Mouse (Mus musculus): ENCODE measurements at regions not wholly inside any gene's neighbourhood (a gene's known extent, or its start where the extent isn't known, plus 50 kb on each side); places are given as distances from the start of the nearest gene placed in this dataset.

DNA sequence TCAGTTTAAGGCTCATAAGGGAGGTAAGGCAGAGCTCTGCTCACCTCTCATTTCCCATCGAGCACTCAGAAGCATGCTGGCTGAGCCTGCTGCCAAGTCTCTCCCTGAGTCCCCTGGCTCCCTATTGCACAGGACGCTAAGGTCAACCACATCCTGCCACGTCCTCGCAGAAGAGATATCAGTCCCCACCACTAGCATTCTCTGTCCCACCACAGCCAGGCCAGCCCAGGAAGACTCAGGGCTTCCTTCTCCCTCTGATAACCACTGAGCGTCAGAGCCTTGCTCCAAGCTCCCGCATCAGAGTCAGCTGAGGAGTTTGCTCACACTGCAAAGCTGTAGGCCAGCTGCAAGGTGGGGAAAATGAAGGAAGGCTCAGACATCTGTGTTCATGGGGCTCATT, 248.2 kb downstream of the Rplp1 start:
- no peak overlapping the region for H3K9ac ChIP-seq (ENCODE audit: low read length)
- 87% methylated on average over 6 of the region's 6 CpGs for WGBS
- H3K36me3 ChIP-seq (ENCODE audit: control insufficient read depth, insufficient read depth, low read length) = no peaks in the 10 kb centered on the region
- ATAC-seq (ENCODE audit: low FRiP score) (no peak), DNase-seq (ENCODE audit: low spot score, missing footprints) (no peak)
- H3K27ac ChIP-seq (ENCODE audit: low read depth, low read length) = no peak overlapping the region
- H3K9me3 ChIP-seq (ENCODE audit: control insufficient read depth, low read length) = no peaks in the 10 kb centered on the region
- H3K27me3 ChIP-seq (ENCODE audit: control insufficient read depth, insufficient read depth, low read length) = no peaks in the 10 kb centered on the region
- H3K4me2 ChIP-seq = no peak overlapping the region
- H3K4me1 ChIP-seq (ENCODE audit: control insufficient read depth, insufficient read depth, low read length) = no peaks in the 10 kb centered on the region
- no peak overlapping the region for H3K4me3 ChIP-seq (ENCODE audit: low read depth, low read length)

DNA sequence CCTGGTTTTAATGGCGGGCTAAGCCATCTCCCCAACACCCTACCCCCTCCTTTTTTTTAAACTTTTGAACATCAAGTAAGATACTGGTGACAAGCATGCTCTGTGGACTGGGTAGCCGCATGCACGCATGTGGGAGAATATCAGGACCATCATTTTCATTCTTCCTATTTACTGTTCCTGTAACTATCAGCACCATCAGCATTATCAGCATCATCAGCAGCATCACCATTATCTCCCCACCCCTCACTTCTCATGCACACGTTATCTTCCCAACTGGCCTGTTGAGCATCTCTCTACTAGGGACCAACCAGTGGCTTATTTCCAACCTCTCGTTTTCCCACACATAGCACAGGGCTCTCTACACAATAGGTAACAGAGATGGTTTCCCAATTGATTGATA, 249.1 kb downstream of the Rplp1 start:
- Histone ChIP-seq H3K4me3 (ENCODE audit: low read depth, low read length) (no peak overlapping the region), H3K27ac (ENCODE audit: low read depth, low read length) (no peak overlapping the region), H3K27me3 (ENCODE audit: control insufficient read depth, insufficient read depth, low read length) (no peaks in the 10 kb centered on the region), H3K4me1 (ENCODE audit: control insufficient read depth, insufficient read depth, low read length) (no peaks in the 10 kb centered on the region), H3K9me3 (ENCODE audit: control insufficient read depth, low read length) (no peaks in the 10 kb centered on the region), H3K36me3 (ENCODE audit: control insufficient read depth, insufficient read depth, low read length) (no peaks in the 10 kb centered on the region), H3K4me2 (no peak overlapping the region), H3K9ac (ENCODE audit: low read length) (no peak overlapping the region)
- ATAC-seq (ENCODE audit: low FRiP score) (no peak), DNase-seq (ENCODE audit: low spot score, missing footprints) (no peak)
- 94% methylated on average over 5 of the region's 5 CpGs for WGBS

GRCm38 (mm10) chr9:61664000-61664622, 250.2 kb downstream of the Rplp1 start:
- Histone ChIP-seq H3K9ac (ENCODE audit: low read length) (no peak overlapping the region), H3K36me3 (ENCODE audit: control insufficient read depth, insufficient read depth, low read length) (no peaks in the 10 kb centered on the region), H3K4me3 (ENCODE audit: low read depth, low read length) (no peak overlapping the region), H3K27ac (ENCODE audit: low read depth, low read length) (no peak overlapping the region), H3K4me1 (ENCODE audit: control insufficient read depth, insufficient read depth, low read length) (no peaks in the 10 kb centered on the region), H3K9me3 (ENCODE audit: control insufficient read depth, low read length) (no peaks in the 10 kb centered on the region), H3K27me3 (ENCODE audit: control insufficient read depth, insufficient read depth, low read length) (no peaks in the 10 kb centered on the region), H3K4me2 (no peak overlapping the region)
- DNase-seq (ENCODE audit: low spot score, missing footprints) (no peak), ATAC-seq (ENCODE audit: low FRiP score) (no peak)
- WGBS = 88% methylated on average over 10 of the region's 10 CpGs

DNA sequence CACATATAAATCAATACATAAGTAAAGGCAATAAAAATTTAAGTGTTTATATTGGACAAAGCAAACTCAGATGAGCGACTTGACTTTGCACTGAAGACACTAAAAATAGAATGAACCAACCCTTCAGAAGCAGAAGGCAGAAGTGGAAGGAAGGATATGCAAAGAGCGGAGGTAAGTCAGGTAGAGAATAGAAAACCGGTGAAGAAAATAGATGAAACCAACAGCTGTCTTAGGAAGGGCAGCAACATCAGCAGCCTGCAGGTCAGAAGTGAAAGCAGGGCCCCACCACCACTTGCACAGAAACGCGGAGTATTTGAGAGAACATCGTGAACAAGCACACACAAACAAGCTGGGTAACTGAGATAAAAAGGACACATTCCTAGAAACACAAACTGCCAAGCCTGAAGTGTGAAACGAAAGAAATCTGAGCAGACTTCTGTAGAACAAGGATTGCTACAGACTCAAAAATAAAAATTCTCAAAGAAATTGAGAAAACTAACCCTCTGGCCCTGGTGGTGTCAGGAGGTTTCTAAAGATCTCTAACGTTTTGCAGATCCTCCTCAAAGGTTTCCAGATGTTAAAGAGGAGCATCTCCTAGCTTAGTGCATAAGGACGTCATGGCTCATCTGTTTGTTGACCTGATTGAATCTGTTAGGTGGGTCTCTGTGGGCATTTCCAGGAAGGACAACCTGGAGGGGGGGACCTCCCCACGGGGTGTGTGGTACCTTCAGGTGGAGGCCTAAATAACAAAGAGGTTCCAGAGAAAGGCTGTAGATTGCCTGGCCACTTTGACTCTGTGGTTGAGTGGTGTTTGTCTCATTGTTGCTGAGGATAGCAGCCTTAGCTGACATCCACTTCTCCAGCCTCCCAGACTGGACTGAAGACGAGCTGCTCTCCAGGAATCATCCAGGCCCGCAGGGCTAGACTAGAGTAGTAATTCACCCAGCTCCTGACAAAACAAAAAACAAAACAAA, 252.0 kb downstream of the Rplp1 start:
- Histone ChIP-seq H3K4me1 (ENCODE audit: control insufficient read depth, insufficient read depth, low read length) (no peaks in the 10 kb centered on the region), H3K9ac (ENCODE audit: low read length) (no peak overlapping the region), H3K27me3 (ENCODE audit: control insufficient read depth, insufficient read depth, low read length) (no peaks in the 10 kb centered on the region), H3K36me3 (ENCODE audit: control insufficient read depth, insufficient read depth, low read length) (no peaks in the 10 kb centered on the region), H3K4me3 (ENCODE audit: low read depth, low read length) (no peak overlapping the region), H3K4me2 (no peak overlapping the region), H3K27ac (ENCODE audit: low read depth, low read length) (no peak overlapping the region), H3K9me3 (ENCODE audit: control insufficient read depth, low read length) (no peaks in the 10 kb centered on the region)
- ATAC-seq (ENCODE audit: low FRiP score) = no peak
- 74% methylated on average over 12 of the region's 12 CpGs for WGBS
- no peak for DNase-seq (ENCODE audit: low spot score, missing footprints)

GRCm38 (mm10) chr9:61660191-61660590, 254.2 kb downstream of the Rplp1 start:
- Histone ChIP-seq H3K27me3 (ENCODE audit: control insufficient read depth, insufficient read depth, low read length) (no peaks in the 10 kb centered on the region), H3K27ac (ENCODE audit: low read depth, low read length) (no peak overlapping the region), H3K9me3 (ENCODE audit: control insufficient read depth, low read length) (no peaks in the 10 kb centered on the region), H3K4me3 (ENCODE audit: low read depth, low read length) (no peak overlapping the region), H3K9ac (ENCODE audit: low read length) (no peak overlapping the region), H3K36me3 (ENCODE audit: control insufficient read depth, insufficient read depth, low read length) (no peaks in the 10 kb centered on the region), H3K4me2 (no peak overlapping the region), H3K4me1 (ENCODE audit: control insufficient read depth, insufficient read depth, low read length) (no peaks in the 10 kb centered on the region; the same call in 1 of the 2 replicates)
- DNase-seq (ENCODE audit: low spot score, missing footprints) = no peak
- ATAC-seq (ENCODE audit: low FRiP score) = no peak
- whole genome bisulfite sequencing = 78% methylated on average over 3 of the region's 3 CpGs

DNA sequence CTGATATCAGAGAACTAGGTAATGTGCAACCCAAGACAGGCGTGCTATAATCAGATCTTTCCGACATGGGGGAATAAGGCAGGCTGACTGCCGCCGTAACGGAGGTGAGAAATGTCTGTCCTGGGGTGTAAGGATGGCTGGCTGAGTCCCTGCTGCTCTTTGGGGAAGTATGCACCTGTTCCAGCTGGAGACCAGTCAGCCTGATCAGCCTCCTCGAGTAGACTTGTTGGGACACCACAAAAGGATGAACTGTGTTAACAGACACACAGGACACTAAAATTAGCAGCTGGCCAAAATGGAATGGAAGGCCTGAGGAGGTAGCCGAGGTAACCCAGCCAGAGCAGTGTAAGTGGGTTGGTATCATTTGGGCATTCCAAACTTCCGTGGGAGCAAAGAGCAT, 256.3 kb downstream of the Rplp1 start:
- Histone ChIP-seq H3K4me2 (no peak overlapping the region), H3K4me3 (ENCODE audit: low read depth, low read length) (no peak overlapping the region), H3K4me1 (ENCODE audit: control insufficient read depth, insufficient read depth, low read length) (no peaks in the 10 kb centered on the region; the same call in 1 of the 2 replicates), H3K27ac (ENCODE audit: low read depth, low read length) (no peak overlapping the region), H3K36me3 (ENCODE audit: control insufficient read depth, insufficient read depth, low read length) (no peaks in the 10 kb centered on the region), H3K9ac (ENCODE audit: low read length) (no peak overlapping the region), H3K27me3 (ENCODE audit: control insufficient read depth, insufficient read depth, low read length) (no peaks in the 10 kb centered on the region), H3K9me3 (ENCODE audit: control insufficient read depth, low read length) (no peaks in the 10 kb centered on the region)
- WGBS = 89% methylated on average over 8 of the region's 8 CpGs
- no peak for DNase-seq (ENCODE audit: low spot score, missing footprints)
- no peak for ATAC-seq (ENCODE audit: low FRiP score)

DNA sequence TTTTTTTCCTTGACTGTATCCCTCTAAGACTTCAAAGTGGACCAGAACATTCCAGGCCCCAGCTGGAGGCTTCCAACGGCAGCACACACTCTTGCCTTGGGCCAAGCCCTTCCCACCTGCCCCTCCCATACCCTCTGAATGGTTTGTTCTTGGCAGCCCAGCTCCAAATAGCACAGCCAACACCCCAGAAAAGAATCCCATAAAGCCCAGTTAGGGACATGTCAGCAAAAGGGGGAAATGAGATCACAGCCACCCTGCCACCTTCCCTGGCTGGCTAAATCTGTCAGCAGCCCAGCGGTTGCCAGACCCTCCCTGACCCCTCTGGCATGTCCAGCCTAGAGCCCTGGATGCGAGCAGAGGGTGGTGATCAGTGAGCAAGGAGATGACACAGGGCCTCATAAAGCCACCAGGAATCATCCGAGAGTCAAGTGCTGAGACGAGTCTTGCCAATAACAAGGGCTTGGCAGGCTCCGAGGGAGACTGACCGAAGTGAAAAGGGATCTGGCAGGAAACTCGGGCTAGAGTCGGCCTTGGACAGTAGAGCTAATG, 258.8 kb downstream of the Rplp1 start:
- Histone ChIP-seq H3K4me1 (ENCODE audit: control insufficient read depth, insufficient read depth, low read length) (no peaks in the 10 kb centered on the region; the same call in 1 of the 2 replicates), H3K27ac (ENCODE audit: low read depth, low read length) (no peak overlapping the region), H3K36me3 (ENCODE audit: control insufficient read depth, insufficient read depth, low read length) (no peaks in the 10 kb centered on the region), H3K9me3 (ENCODE audit: control insufficient read depth, low read length) (no peaks in the 10 kb centered on the region), H3K9ac (ENCODE audit: low read length) (no peak overlapping the region), H3K4me3 (ENCODE audit: low read depth, low read length) (no peak overlapping the region), H3K4me2 (no peak overlapping the region), H3K27me3 (ENCODE audit: control insufficient read depth, insufficient read depth, low read length) (no peaks in the 10 kb centered on the region)
- ATAC-seq (ENCODE audit: low FRiP score) (no peak), DNase-seq (ENCODE audit: low spot score, missing footprints) (no peak)
- 79% methylated on average over 9 of the region's 9 CpGs for WGBS

DNA sequence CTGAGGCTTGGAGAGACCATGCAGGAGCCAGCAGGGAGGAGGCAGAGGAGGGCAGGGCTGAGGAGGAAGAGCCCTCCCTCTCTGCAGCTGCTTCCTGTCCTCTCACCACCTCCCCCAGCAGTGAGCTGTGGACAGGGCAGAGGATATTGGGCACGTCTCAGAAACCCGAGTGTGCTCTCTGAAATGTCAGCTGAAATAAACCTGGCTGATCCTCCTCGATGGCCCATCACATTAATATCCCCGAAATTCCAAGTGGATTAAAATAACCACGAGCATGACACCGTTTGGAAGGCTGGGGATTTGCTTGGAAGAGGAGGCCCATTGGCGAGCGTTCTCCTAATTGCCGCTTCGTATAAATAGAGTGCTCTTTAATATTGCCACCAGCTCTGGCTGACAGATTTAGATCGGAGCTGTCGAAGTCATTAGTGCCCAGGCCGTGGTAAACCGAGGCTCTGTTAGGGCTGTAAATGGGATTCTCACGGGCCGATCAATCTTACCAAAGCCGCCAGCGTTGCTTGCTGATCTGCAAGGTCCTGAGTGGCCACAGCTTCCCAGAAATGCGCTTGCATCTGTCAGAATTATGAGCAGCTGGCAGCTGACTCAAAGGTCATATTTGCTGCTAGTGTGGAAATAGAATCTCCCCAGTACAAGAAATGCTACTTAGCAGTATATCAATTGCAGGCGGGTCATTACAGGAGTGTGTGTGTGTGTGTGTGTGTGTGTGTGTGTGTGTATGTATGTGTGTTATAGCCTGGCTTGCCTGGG, 268.5 kb downstream of the Rplp1 start:
- H3K4me3 ChIP-seq (ENCODE audit: low read depth, low read length) = no peak overlapping the region

More for the DNA sequence above, 268.5 kb downstream of the Rplp1 start:
- Histone ChIP-seq H3K9me3 (ENCODE audit: control insufficient read depth, low read length) (no peaks in the 10 kb centered on the region), H3K4me2 (no peak overlapping the region), H3K27me3 (ENCODE audit: control insufficient read depth, insufficient read depth, low read length) (no peaks in the 10 kb centered on the region; the same call in 1 of the 2 replicates), H3K36me3 (ENCODE audit: control insufficient read depth, insufficient read depth, low read length) (no peaks in the 10 kb centered on the region), H3K4me1 (ENCODE audit: control insufficient read depth, insufficient read depth, low read length) (no peaks in the 10 kb centered on the region), H3K27ac (ENCODE audit: low read depth, low read length) (no peak overlapping the region), H3K9ac (ENCODE audit: low read length) (no peak overlapping the region)
- ATAC-seq (ENCODE audit: low FRiP score) (no peak), DNase-seq (ENCODE audit: low spot score, missing footprints) (no peak)
- 75% methylated on average over 20 of the region's 20 CpGs for WGBS
